Mouse (Mus musculus) limb, embryonic 11.5 days (tissue): ENCODE measurements around the gene Elovl2. TPM values are rescaled to one million over a fixed set of nuclear protein-coding genes. Genes with fewer than 3 reads are reported as not detected.
"Not testable (repeated sequence)": the region's sequence is repeated elsewhere in the genome, so short reads cannot be mapped to it uniquely, and the experiment has no call there.

ENCODE experiments used
- ATAC-seq: fragments of 200-750 bp; cut with Nextera tagmentation; 2 replicates; pipeline ENCODE4 v1.8.0; 2017; ENCODE audit warnings: low read depth; ENCODE audit not compliant: insufficient number of reproducible peaks, low FRiP score, low TSS enrichment
- DNase-seq: peaks from one replicate; pipeline ENCODE4 v3.0.0-alpha.2; 2015; ENCODE audit warnings: low spot score
- H3K27ac ChIP-seq: fragments of 300-500 bp; sonication (generic); replicated peaks from 2 replicates; pipeline ENCODE4 v1.5.1; 2014; ENCODE audit warnings: low read depth, mild to moderate bottlenecking, low read length
- H3K27me3 ChIP-seq: fragments of 300-500 bp; sonication (generic); 2 replicates; pipeline ENCODE4 v1.6.1; 2014; ENCODE audit warnings: mild to moderate bottlenecking, low read length, mixed read lengths; ENCODE audit not compliant: control insufficient read depth, insufficient read depth
- H3K36me3 ChIP-seq: fragments of 300-500 bp; sonication (generic); 2 replicates; pipeline ENCODE4 v1.6.1; 2014; ENCODE audit warnings: mild to moderate bottlenecking, low read length, moderate library complexity, mixed read lengths; ENCODE audit not compliant: control insufficient read depth, insufficient read depth
- H3K4me1 ChIP-seq: fragments of 300-500 bp; sonication (generic); 2 replicates; pipeline ENCODE4 v1.6.1; 2014; ENCODE audit warnings: low read length, mixed read lengths; ENCODE audit not compliant: control insufficient read depth, insufficient read depth
- H3K4me2 ChIP-seq: fragments of 300-500 bp; sonication (generic); 2 replicates; pipeline ENCODE4 v1.6.1; 2014; ENCODE audit warnings: low read depth, mild to moderate bottlenecking, moderate library complexity; ENCODE audit not compliant: severe bottlenecking
- H3K4me3 ChIP-seq: fragments of 300-500 bp; sonication (generic); 2 replicates; pipeline ENCODE4 v1.5.1; 2014; ENCODE audit warnings: low read depth, low read length
- H3K9ac ChIP-seq: fragments of 300-500 bp; sonication (generic); 2 replicates; pipeline ENCODE4 v1.6.1; 2014; ENCODE audit warnings: mild to moderate bottlenecking, low read length
- H3K9me3 ChIP-seq: fragments of 300-500 bp; sonication (generic); 2 replicates; pipeline ENCODE4 v1.6.1; 2016; ENCODE audit warnings: low read length; ENCODE audit not compliant: control insufficient read depth
- WGBS: fragments of 180-500 bp; shearing (Covaris S2); extraction: QIAGEN DNeasy Blood & Tissue Kit; methylation state at CpG from one replicate; pipeline ENCODE4 v1.1.7; 2014; 5-methylcytosine and 5-hydroxymethylcytosine counted together
- polyA plus RNA-seq: library from polyadenylated mRNA; unstranded; fragments of >200 nt; fragmentation: Nextera tagmentation; extraction: Ambion mirVana; gene quantifications from 2 replicates; pipeline ENCODE4 v1.2.1, GENCODE M21; 2014

Elovl2 gene
- polyA plus RNA-seq: 17.1 and 18.8 TPM in 2 replicates

- DNase-seq (peak; percentile 89), ATAC-seq (peak; percentile 95)
- Histone ChIP-seq H3K4me1 (no peaks in the 10 kb centered on the region), H3K9ac (peak within 1 kb of the TSS; percentile 61), H3K27me3 (no peaks in the 10 kb centered on the region), H3K9me3 (no peaks in the 10 kb centered on the region), H3K36me3 (no peaks in the 10 kb centered on the region), H3K27ac (0 out of 2 replicates have a peak within 1 kb of the TSS, but pooled peaks have one; percentile 12), H3K4me2 (peak within 1 kb of the TSS; percentile 41), H3K4me3 (peak within 1 kb of the TSS; percentile 48)
- 3% methylated on average over 35 of the region's 77 CpGs for WGBS
Measured at GRCm38 (mm10) chr13:41220304-41220834, at the start of gene Elovl2. TSS of gene Elovl2 (minus strand) at chr13:41220405.

DNA sequence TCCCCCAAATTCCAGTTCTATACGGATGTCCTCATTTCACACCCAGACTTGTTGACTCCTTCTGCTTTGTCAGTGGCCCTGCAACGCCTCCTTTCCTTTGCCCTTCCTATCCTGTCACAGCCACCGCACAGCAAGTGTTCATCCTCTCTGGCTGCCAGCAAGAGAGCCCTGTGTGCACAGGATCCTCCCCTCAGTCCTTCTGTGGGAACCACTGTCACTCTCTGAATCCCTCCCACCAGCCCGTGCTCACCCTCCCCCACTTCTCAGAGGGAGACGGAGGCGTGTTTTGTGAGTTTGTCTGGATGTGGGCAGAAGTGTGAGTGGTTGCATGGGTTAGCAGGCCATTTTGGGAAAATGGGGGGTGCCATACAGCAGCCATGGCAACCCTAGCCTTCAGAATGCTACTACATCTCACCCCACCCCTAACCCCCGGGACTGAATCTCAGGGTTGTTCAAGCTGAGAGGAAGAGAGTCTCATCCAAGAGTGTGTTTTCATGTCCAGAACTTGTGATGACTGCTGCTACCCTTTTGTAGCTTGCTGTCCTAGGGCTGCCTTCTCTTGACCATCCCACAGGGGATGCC is 47.7 kb upstream of the Elovl2 start:
- Histone ChIP-seq H3K4me1 (no peaks in the 10 kb centered on the region), H3K36me3 (no peaks in the 10 kb centered on the region), H3K4me2 (no peak overlapping the region; the same call in 1 of the 2 replicates), H3K9ac (no peak overlapping the region), H3K27me3 (no peaks in the 10 kb centered on the region), H3K9me3 (no peaks in the 10 kb centered on the region), H3K4me3 (no peak overlapping the region), H3K27ac (no peak overlapping the region)
- no peak for DNase-seq
- no peak for ATAC-seq
- WGBS: 63% methylated on average over 7 of the region's 7 CpGs

DNA sequence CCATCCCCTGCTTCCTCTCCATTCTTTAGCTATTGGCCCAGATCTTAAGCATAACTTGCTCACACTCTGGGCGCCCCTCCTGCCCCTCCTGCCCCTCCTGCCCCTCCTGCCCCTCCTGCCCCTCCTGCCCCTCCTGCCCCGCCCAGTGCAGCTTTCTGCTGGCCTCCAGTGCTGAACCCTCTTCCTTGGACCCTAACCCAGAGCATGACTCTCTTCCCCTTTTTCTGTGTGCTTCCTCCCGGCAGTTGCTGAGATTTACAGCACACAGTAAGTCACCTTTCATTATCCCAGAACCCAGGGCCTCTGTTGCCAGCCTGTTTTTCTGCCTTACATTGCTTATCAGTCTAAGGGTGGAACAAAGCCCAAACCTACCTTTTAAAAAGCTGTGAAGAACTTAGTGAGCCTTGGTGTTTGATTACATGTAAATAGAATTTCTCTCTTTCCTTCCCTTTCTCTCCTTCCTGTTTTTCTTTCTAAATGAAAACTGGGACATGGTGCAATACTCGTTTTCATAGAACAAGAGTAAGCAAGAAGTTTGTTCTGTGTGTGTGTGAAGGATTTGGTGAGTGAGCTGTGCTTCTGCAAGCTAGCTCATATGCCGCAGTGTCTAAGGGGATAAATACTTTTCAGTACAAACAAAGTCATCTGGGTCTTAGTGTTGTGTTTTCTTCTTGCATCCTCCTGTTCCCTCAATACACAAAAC is 43.2 kb upstream of the Elovl2 start:
- no peak overlapping the region for H3K4me2 ChIP-seq
- H3K36me3 ChIP-seq: no peaks in the 10 kb centered on the region
- H3K9ac ChIP-seq: no peak overlapping the region
- no peaks in the 10 kb centered on the region for H3K9me3 ChIP-seq
- WGBS: 72% methylated on average over 5 of the region's 5 CpGs
- no peak overlapping the region for H3K27ac ChIP-seq
- no peaks in the 10 kb centered on the region for H3K27me3 ChIP-seq
- H3K4me1 ChIP-seq: no peaks in the 10 kb centered on the region
- DNase-seq (no peak), ATAC-seq (no peak)
- no peak overlapping the region for H3K4me3 ChIP-seq

DNA sequence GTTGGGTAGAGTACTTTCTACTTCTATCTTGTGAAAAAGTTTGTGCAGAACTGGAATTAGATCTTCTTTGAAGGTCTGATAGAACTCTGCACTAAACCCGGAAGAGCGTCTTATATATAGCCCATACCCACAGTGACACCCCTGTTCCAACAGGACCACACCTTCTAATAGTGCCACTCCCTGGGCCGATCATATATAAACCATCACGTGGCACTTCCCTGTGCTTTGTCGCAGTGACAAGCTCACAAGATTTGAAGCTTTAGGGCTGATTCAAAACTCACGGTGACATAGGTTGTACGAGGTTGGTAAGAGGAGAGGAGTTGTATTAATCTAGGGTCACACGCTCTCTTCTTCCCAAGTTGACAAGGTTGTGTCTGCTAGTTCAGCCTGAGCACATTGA is 41.4 kb upstream of the Elovl2 start:
- not testable (repeated sequence) for H3K4me1 ChIP-seq, H3K9me3 ChIP-seq, H3K4me2 ChIP-seq, ATAC-seq, H3K9ac ChIP-seq, H3K27me3 ChIP-seq, H3K36me3 ChIP-seq, H3K27ac ChIP-seq, H3K4me3 ChIP-seq, DNase-seq
- 92% methylated on average over 8 of the region's 8 CpGs for whole genome bisulfite sequencing

DNA sequence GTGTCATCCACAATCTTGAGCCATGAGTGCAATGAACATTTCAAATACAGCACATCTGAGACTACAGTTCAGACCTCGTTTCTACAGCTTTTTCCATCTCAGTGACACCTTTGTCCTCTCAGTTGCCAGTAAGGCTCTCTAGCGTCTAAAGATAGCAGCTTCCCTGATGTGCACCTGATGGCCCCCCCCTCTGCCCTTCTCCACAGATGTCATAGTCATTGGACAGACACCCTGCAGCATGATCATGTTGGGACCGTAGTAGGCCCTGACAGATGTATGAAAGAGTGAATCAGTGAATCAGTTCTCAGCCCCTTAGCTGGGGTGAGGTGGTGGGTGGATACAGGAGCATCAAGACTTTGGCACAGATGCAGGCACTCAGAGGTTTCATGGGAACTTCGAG is 37.6 kb upstream of the Elovl2 start:
- H3K4me3 ChIP-seq: no peak overlapping the region
- no peaks in the 10 kb centered on the region for H3K4me1 ChIP-seq
- no peaks in the 10 kb centered on the region for H3K36me3 ChIP-seq
- H3K27ac ChIP-seq: no peak overlapping the region
- H3K4me2 ChIP-seq: no peak overlapping the region
- DNase-seq (no peak), ATAC-seq (no peak)
- no peak overlapping the region for H3K9ac ChIP-seq
- WGBS: 94% methylated on average over 4 of the region's 4 CpGs
- H3K27me3 ChIP-seq: no peaks in the 10 kb centered on the region
- no peaks in the 10 kb centered on the region for H3K9me3 ChIP-seq

DNA sequence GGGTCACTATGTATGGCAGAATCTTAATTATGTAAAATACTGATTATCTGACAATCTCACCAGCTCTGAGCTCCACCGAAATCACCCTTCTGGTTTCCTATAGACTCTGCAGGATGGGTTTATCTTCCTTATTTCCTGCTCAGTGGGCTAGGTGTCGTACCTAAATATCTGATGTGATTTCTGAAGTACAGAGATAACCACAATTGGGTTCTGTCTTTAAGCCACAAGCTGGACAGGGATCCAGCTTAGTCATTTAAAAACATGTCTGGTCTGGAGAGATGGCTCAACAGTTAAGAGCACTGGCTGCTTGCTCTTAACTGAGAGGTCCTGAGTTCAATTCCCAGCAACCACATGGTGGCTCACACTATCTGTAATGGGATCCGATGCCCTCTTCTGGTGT is 36.8 kb upstream of the Elovl2 start:
- no peak for DNase-seq
- H3K36me3 ChIP-seq: no peaks in the 10 kb centered on the region
- H3K9ac ChIP-seq: no peak overlapping the region
- no peak overlapping the region for H3K27ac ChIP-seq
- ATAC-seq: no peak
- H3K4me3 ChIP-seq: no peak overlapping the region
- H3K4me2 ChIP-seq: no peak overlapping the region
- H3K9me3 ChIP-seq: no peaks in the 10 kb centered on the region
- no peaks in the 10 kb centered on the region for H3K27me3 ChIP-seq
- WGBS: 93% methylated on average over 3 of the region's 3 CpGs
- no peaks in the 10 kb centered on the region for H3K4me1 ChIP-seq

DNA sequence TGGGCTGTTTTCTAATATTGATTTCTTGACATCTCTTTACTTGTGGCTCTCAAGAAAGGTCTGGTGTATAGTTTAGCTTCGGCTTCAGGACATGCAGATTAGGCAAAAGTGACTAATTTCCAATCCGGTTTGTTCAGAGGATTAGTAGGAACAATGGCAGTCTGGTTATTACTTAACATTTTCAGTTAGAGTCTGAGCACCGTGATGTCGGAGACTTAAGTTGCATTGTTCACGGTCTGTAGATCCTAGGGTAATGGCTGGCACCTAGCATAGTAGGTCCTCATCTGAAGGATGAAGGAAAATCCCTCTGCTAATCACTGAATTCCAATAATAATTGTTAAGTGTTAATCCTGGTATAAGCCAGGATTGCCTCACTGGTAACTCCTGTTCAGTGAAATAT is 35.9 kb upstream of the Elovl2 start:
- Histone ChIP-seq H3K4me2 (no peak overlapping the region), H3K27ac (no peak overlapping the region), H3K9me3 (no peaks in the 10 kb centered on the region), H3K36me3 (no peaks in the 10 kb centered on the region), H3K4me3 (no peak overlapping the region), H3K27me3 (no peaks in the 10 kb centered on the region), H3K4me1 (no peaks in the 10 kb centered on the region), H3K9ac (no peak overlapping the region)
- ATAC-seq (no peak), DNase-seq (no peak)
- 92% methylated on average over 5 of the region's 5 CpGs for WGBS

- no peak for ATAC-seq
Measured at GRCm38 (mm10) chr13:41252736-41253135, 32.5 kb upstream of the Elovl2 start.

More at GRCm38 (mm10) chr13:41252736-41253135, 32.5 kb upstream of the Elovl2 start:
- Histone ChIP-seq H3K9me3 (no peaks in the 10 kb centered on the region), H3K36me3 (no peaks in the 10 kb centered on the region), H3K4me2 (no peak overlapping the region), H3K9ac (no peak overlapping the region), H3K27ac (no peak overlapping the region), H3K4me3 (no peak overlapping the region), H3K4me1 (no peaks in the 10 kb centered on the region), H3K27me3 (no peaks in the 10 kb centered on the region)
- DNase-seq: no peak
- 95% methylated on average over 7 of the region's 7 CpGs for WGBS
